Mouse (Mus musculus) bone marrow macrophage, adult 2 months (primary cell): ENCODE results near the gene Znhit6.

Experiments
- CTCF ChIP-seq: IDR thresholded peaks from 2 replicates; pipeline ENCODE4 v1.5.1; 2012; ENCODE audit warnings: low read depth, mild to moderate bottlenecking, low read length, moderate library complexity
- POLR2A ChIP-seq: IDR thresholded peaks from 2 replicates; pipeline ENCODE4 v1.6.1; 2012; ENCODE audit warnings: mild to moderate bottlenecking, low read depth, low read length, borderline replicate concordance

GRCm38 (mm10) chr3:145645463-145645862 lies 69.5 kb downstream of the Znhit6 start:
- TF ChIP-seq CTCF (no peak), POLR2A (no peak)
